Mouse (Mus musculus): Measurements from ENCODE around the gene Tgif2lx2. TPM values are rescaled to one million over a fixed set of nuclear protein-coding genes. Genes with fewer than 3 reads are reported as not detected.
"Not testable (repeated sequence)": the region's sequence is repeated elsewhere in the genome, so short reads cannot be mapped to it uniquely, and the experiment has no call there.

Gene Tgif2lx2
- not detected in 2 replicates for polyA plus RNA-seq (2015; fragmentation: Nextera tagmentation; extraction: Ambion mirVana)

- not testable (repeated sequence) for H3K9me3 ChIP-seq; H3K36me3 ChIP-seq; H3K9ac ChIP-seq; H3K27me3 ChIP-seq; H3K27ac ChIP-seq (replicated peaks); ATAC-seq (ENCODE audit: low FRiP score, low read depth); H3K4me3 ChIP-seq; H3K4me1 ChIP-seq (replicated peaks); H3K4me2 ChIP-seq
- WGBS: no CpG with 5 or more reads among the region's 5 CpGs
These were observed at the start of gene Tgif2lx2 for GRCm38 (mm10) chrX:118426927-118427326. Gene Tgif2lx2, plus strand, starts transcription at chrX:118427227.

Other genes with a start within 250 kb of the Tgif2lx2 start
- not detected in 2 replicates for gene Tgif2lx1, start 53.5 kb downstream of the Tgif2lx2 start, polyA plus RNA-seq (2015; fragmentation: Nextera tagmentation; extraction: Ambion mirVana)